Mouse (Mus musculus) activated CD4-positive, CD25-positive, alpha-beta regulatory T cell, adult 4 months (primary cell): Measurements from ENCODE around the gene Acox1. TPM values are rescaled to one million over a fixed set of nuclear protein-coding genes. Genes with fewer than 3 reads are reported as not detected.

Experiments
- ATAC-seq: one replicate; pipeline ENCODE4 v1.8.0; 2017
- polyA plus RNA-seq, 2 experiments: library from polyadenylated mRNA; unstranded; fragments of 100-300 nt; shearing (Covaris generic); gene quantifications; one replicate each; pipeline ENCODE4 v1.2.1; 2017

The Acox1 gene
- polyA plus RNA-seq, 2 experiments from 2014 or later = 10.0 to 11.7 TPM

DNA sequence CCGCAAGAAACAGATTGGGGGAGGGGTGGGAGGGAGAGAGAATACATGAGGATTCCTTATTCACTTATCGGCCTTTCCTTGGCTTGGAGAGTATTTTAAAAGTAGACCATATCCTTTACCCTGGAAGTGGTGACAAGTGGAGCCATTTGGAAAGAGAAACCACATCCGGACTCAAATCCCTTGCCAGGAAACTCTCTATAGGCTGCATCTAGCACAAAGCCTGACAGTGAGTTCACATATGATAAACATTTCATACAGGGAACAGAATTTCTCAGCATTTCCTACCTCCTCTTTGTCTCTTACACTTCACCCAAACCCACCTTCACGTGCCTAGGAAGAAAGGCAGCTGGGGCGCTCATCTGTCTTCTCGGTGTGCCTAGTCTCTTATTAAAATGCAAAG is 31.6 kb downstream of the Acox1 start:
- no peak for ATAC-seq

DNA sequence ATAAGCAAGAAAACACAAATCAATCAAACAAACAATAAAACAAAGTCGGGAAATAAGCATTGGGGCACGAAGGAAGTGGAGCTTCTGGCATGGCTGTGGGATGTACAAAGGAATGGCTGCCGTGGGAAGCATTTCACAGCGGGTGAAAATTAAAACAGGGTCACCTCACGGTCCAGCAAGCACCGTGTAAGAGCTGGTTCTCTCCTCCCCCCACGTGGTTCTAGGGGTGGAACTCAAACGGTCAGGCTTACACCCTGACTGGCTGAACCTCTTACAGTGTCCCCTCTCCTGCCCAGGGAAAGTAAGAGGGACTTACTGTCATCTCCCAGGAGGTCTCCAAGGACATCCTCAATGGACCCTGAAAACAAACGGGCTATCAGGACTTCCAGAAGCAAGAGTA is 35.8 kb downstream of the Acox1 start:
- no peak for ATAC-seq

DNA sequence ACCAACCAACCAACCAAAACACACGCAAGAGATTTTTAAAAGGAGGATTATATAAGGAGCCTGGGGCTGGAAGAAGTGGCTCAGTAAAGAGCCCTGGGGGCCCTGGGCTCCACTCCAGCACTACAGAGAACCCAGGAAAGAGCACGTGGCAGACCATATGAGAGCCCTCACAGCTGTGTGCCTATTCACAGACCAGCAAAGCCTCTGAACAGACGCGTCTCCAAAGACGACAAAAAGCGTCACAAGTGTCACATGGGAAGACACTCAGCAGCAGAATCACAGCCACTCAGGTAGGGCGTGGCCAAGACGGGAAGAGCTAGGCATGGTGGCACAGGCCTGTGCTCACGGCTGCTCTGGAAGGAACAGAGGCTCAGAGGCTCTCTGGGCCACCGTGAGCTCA is 36.7 kb downstream of the Acox1 start:
- ATAC-seq = no peak

DNA sequence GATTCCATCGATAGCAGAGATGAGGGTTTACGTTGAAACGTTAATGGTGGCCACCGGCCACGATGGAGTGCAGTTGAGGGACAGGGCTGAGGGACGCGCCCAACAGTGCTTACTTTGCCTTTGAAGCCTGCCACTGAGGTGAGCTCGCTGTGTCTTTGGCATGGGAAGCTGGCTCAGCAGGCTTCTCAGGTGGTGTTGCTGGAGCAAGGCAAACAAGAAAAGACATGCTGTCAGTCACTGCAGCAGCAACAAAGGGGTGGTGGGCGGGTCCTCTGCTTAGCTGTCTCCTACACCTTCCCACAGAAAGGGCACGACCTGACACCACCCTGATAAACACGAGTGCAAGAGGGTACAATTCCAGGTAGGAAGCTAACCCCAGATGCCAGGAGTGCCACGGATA is 37.5 kb downstream of the Acox1 start:
- no peak for ATAC-seq

DNA sequence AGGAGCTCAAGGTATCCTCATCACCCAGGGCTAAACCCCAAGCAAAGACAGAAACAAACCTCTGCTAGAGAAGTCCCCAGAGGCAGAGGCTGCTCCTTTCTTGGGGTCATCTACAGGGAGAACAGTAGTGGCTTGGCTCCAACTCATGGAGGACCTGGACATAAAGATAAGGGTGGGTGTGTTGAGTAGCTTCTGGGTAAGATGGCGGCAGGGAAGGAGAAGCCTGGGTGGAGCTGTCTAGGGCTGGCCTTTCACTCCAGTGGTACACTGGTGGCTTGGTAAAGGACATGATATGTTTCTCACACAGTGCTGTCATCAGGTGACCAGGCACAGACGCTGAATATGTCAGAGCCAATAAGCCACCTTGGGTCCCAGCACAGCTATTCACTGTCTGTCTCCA is 47.9 kb downstream of the Acox1 start:
- ATAC-seq = no peak

DNA sequence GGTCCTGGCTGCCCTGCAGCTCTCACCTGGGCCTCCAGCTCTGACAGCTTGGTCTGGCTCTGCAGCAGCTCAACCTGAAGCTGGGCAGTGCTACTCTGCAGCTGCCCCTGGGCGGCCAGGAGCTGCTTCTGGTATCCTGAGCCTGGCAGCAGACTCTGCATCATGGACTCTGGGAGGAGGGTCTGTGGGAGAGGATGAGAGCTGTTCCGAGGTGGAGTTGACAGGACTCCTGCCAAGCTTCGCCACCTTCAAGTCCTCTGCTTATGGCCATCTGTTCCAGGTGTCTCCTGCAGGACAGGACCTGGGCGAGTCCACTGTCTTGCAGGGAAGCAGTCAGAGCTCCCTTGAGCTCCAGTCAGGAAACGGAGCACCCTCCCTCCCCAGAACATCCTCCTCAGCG is 49.5 kb downstream of the Acox1 start:
- ATAC-seq = no peak

DNA sequence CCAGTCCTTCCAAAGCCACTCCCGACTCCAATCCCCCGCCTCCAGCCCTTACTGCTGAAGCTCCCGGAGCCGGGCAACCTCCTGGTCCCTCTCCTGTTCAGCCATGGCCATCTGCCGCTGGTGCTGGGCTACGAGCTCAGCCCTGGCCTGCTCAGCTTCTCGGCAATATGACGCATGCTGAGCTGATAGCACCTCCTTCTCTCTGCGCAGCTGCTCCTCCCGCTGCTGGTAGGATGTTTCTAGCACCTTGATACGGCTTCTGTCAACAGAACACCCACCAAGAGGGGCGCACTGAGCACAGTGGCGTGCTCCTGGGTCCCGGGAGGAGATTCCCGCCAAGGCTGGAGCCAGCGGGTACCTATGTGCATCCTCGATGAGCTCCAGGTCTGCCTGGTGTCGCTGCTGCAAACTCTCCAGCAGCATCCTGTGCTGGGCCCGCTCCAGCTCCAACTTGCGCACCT is 50.1 kb downstream of the Acox1 start:
- no peak for ATAC-seq

DNA sequence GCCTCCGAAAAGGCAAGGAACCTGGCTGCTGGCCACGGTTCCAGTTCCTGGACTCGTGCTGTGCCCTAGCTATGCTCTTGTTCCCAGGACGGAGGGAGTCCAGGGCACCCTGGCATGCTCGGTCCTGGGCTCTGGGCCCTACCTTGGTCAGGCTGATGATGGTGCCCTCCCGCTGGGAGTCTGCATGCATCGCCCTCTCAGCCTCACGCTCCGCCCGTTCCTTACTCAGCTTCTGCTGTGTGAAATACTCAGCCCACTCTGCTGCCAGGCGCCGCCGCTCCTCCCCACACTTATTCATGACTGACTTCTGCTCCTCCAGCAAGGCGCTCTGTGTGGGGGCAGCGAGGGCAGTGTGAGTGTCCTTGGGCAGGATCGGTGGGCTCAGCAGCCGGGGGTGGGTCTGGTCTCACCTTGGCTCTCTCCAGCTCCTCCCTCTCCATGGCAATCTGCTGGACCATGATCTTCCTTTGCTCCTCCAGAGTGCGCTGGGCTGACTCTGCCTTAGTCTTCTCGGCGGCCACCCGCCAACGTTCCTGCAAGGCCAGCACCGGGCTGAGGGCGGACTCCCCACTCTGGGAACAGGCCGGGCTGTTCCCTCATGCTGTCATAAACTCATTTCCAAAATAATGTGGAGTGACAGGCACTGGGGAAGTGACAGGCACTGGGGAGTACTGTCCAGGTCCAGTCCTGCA is 52.4 kb downstream of the Acox1 start:
- no peak for ATAC-seq

DNA sequence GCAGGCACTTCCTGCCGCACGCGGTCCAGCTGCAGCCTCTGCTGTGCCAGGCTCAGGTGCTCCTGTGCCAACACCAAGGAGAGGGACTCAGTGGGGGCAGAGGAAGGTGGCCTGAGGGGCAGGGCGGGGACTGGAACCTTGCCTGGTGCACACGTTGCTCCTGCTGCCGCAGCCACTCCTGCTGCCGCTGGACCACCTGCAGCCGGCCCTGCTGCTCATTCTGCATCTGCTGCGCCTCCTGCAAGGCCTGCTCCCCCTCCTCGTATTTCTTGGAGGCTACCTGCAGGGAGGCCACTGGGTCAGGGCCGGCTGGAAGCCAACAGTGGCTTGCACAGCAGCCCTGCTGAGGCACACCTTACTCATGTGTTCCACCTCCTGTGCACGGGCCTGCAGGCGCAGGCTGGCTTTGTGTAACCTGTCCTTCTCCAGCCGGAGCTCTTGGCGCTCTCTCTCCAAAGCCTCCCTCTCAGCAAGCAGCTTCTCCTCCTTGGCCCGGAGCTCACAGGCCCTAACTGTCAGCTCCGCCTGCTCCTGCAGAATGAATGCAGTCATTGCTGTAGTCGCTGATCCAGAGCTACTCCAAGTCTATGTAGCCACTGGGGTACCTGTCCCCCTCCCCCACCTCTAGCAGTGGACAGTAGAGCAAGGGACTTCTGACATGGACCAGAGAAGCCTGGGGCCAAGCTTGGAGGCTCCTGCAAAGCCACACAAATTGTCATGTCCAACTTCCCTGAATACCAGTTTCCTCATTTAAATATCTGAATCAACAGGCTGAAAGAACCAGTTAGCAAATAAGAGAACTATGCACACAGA is 53.2 kb downstream of the Acox1 start:
- ATAC-seq = no peak

DNA sequence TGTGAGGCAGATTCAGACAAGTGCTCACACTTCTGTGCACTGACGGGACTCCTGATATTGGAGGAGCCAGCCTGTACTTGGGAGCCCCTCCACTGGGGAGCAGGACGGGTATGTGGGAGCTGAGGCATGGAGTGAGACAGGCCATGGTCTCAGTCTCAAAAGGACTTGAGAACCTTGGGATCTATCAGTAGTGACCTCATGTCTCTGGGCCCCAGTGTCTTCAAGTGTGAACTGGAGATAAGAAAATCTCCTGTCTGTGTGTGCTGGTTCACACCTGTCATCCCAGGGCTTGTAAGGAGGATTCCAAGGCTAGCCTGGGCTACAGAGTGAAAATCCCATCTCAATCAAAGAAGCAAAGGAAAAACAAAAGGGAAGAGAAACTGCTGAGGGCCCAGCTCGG is 55.4 kb downstream of the Acox1 start:
- ATAC-seq = no peak

DNA sequence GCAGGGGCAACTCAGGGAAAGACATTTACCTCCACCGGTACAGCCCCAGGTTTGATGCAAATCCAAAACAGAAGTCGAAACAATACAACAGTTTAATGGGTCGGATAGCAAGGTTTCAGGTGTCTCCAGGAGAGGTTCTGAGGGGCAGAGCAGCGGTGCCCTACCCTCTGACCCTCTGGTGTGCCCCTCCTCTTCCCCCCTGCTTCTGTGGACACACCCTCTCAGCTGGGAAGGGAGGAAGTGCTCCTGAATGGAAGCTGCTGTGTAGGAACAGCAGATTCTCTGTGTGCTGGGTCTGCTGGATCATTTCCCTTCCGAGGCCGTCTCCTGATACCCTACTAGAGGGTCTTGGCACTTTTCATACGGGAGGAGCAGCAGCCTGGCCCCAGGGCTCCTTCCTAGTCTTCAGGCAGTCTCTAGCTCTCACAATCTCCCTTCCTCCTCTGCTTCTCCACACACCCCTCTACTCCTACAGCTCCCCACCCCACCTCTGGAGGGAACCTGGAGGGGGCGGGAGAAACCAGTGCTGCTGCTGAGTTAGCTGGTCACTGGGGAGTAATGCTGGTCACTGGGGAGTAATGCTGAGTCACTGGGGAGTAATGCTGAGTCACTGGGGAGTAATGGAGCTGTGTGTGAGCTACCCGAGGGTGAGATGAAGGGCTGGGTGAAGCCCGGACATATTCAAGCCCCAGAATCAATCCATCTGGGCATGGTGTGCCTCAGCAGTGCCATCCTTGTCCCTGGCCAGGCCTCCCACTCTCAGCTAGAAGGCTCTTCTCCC is 56.4 kb downstream of the Acox1 start:
- ATAC-seq = no peak

DNA sequence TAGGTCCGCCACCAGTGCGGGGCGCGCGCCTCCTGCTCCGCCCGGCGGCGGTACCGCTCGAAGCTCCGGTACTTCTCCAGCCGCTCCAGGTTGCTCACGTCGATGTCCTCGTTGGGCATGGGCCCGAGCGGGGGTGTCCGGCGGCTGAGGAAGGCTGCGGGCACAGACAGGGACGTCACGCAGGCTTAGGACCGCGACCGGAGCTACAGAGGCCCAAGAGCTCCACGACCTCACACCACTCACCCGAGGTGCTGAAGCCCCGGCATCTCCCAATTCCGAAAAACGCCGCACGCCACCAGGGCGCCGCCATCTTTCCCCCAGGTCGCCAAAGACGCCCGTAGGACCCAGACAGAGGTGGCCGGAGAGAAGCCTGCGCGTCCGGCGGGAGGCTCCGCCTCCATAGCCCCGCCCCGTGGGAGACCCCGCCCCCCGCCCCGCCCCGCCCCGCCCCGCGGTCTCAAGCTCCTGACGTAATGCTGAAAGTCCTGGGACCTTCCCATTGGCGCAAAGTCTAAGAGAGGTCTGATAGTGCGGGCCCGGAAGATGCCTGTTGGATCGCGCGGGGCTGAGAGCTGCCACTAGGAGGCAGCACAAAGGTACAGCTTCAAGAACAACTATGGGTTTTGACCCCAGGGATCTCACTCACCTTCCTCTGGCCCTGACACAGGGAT is 60.2 kb downstream of the Acox1 start, which contains the start of gene Mrpl38:
Mrpl38 (minus strand) TSS at position 401 of the 671 bp plus-strand sequence.
- ATAC-seq = peak; percentile 98

DNA sequence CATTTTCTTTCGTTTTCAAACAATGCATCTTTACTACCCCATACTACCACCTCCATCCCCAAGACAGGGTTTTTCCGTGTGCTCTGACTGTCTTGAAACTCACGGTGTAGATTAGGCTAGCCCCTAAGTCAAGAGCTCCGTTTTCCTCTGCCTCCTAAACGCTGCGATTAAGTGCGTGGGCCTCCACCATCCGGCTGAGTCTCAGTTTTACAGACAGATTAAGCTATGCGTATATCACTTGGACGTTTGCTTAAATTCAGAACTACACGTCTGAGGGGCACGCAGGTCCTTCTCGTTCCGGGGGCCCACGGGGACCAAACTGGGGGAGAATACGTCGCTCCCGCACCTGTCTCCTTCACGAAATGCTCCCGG is 60.8 kb downstream of the Acox1 start:
- ATAC-seq = no peak

DNA sequence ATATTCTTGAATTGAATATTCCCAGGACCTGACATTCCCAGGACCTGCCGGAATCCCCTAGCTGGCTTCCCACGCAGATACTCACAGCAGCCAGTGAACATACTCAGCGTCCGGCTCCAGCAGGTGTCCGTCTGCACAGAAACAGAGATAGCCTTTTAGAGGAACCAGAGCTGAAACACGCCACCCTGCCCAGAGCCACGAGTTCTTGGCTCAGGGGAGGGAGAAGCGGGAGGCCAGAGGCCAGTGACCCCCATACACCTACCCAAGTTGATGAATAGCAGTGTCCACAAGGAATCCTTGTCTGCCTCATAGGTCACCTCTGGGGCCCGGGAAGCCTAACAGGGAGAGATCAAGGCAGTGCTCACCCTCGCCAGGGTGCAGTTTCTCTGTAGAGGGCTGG is 64.7 kb downstream of the Acox1 start:
- no peak for ATAC-seq

DNA sequence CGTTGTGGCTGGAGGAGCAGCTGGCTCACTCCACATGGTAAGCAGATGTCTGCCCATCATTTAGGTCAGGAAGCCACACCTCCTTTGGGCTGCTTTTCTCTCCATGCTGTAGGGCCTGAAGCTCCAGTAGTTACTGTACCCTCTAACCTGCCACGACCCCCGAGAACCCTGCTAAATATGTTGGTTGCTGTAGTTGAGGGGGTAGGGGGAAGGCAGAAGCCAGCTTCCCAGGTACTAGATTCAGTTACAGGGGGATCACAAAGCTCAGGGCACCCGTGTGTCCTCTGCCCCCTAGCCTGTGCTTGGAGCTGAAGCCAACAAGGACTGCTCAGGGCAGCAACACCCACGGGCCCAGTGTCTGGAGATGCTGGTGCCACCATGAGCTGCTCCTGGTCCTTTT is 65.3 kb downstream of the Acox1 start:
- ATAC-seq = no peak

DNA sequence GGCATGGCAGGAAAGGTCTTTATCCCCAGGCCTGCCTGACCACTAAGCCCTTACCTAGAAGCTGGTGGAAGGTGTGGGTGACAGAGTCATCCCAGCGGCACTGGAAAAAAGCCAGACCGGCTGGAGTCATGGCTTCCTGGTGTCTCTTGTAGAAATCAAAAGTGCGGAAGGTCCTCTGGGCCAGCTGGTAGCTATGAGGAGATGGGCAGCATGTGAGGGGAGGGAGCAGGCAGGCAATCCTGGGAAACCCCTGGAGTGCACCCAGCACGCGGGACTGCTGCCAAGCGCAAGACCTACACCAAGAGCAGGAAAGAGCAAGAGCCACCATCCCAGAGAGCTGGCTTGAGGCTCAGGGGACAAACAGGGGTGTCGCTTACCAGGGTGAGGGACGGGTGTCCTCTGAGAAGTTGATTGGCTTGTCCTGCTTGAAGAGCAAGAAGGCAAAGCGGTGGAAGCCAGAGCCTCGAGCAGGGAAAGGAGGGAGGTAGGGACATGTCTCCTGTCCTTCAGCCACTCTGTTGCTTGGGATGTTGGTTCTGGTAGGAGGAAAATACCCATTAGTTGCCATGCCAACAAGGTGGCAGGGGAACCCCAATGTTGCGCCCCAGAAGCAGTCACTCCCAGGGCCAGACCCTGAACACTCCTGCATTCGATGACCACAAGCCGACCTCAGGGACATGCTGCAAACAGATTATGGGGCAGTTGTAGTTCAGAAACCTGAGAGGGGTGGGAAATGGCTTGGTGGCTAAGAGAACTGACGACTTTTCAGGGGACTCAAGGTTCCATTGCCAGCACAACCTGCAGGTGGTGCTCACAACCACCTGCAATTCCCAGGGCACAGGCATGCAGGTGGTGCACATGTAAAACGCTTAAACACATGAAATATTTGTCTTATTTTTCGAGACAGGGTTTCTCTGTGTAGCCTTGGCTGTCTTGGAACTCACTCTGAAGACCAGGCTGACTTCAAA is 66.2 kb downstream of the Acox1 start:
- ATAC-seq = no peak

DNA sequence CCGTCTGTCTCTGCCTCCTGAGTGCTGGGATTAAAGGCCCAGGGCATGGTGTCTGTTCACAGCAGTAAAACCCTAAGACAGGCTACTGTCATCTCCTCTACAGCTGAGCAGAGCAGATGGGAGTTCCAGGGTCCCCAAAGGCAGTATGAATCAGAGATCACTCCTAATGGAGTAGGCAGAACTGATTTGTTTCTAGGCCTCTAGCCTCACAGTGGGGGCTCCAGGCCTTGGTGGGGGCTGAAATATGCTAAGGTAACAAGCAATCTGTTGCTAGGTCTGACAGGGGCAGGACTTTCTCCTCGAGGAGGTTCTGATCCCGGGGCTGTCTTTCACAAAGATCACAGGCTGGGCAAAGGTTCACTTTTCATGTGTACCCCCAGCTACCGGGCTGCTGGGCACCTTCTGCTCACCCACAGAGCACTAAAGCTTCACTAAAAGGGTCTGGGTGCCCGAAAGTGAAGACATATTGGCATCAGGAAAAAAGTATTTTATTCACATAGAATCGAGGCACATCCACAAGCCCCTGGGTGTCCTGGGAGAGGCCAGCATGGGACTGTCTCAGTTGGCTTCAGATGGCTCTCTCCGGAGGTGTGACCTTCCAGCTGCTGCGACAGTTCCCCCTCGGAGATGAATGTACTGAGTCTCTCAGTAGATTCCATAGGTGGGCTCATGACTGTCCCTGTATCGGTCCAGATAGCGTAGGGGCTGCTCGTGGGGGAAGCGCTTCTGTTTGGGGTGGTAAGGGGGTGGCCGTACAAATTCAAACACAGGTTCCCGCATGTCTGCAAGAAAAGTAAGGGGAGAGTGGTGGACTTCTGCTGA is 67.3 kb downstream of the Acox1 start:
- no peak for ATAC-seq

DNA sequence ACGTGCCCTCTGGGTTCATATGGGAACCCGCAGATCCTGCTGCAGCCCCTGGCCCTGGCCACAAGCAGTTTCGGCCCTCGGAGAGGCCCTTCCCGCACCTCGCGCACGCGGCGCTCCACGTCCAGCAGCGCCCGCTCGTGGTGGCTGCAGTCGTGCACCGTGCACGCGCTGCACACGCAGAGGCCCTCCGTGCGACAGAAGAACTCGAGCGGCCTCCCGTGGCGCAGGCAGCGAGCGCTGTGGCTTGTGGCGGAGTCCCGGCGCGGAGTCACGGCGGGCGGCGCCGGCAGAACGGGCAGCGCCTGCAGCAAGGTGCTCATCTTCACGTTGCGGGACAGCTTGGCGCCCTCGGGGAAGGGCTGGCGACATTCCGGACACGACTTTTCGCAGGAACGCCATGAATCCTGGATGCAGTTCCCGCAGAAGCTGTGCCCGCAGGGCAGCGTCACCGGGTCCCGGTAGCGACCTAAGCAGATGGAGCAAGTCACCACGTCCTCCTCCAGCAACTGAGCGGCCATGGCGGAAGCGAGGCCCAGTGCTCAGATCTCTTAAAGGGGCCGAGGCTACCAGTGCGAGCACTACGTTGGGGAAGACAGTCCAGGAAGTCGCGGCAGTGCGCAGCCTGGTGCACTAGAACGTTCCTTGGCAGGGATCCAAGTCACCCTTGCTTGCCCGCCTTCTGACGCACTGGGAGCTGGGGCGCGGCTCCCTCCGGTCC is 68.2 kb downstream of the Acox1 start, which contains the start of gene Trim65:
Trim65 (minus strand) TSS at position 641 of the 718 bp plus-strand sequence.
- peak; percentile 94 for ATAC-seq

DNA sequence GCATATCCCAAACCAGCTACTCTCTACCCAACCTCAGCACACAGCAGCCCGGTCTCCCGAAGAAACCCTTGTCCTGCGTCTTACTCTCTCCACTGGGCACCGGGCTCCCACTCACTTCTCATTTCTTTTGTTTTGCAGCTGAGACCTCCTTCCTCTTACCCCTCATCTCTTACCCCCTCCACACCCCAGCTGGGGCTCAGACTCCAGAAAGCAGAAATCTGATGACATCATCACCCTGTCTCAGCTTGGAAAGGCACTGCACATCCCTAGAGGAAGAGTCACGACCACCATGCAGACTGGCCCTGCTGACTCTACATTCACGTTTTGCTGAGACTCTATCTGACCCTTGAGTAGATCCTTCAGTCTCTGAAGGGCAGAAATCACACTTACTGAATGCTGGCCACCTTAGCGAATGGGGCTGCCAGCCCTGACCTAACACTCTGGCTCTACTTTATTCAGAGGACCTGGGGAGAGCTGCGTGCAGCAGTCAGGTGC is 68.8 kb downstream of the Acox1 start:
- ATAC-seq = peak; percentile 25
